Mouse (Mus musculus) embryonic facial prominence, embryonic 15.5 days (tissue): ENCODE results near the gene H2al1a. TPM values are rescaled to one million over a fixed set of nuclear protein-coding genes. Genes with fewer than 3 reads are reported as not detected.
"Not testable (repeated sequence)": the region's sequence is repeated elsewhere in the genome, so short reads cannot be mapped to it uniquely, and the experiment has no call there.

ENCODE experiments used
- ATAC-seq: fragments of 200-750 bp; cut with Nextera tagmentation; 2 replicates; pipeline ENCODE4 v1.8.0; 2017; ENCODE audit warnings: low read depth, moderate TSS enrichment; ENCODE audit not compliant: insufficient number of reproducible peaks, low FRiP score, low TSS enrichment
- H3K27ac ChIP-seq: fragments of 300-500 bp; sonication (generic); replicated peaks from 2 replicates; pipeline ENCODE4 v1.5.1; 2015; ENCODE audit warnings: mild to moderate bottlenecking, inconsistent platforms
- H3K27me3 ChIP-seq: fragments of 300-500 bp; sonication (generic); 2 replicates; pipeline ENCODE4 v1.6.1; 2015; ENCODE audit warnings: inconsistent platforms
- H3K36me3 ChIP-seq: fragments of 300-500 bp; sonication (generic); 2 replicates; pipeline ENCODE4 v1.6.1; 2015; ENCODE audit warnings: mild to moderate bottlenecking, inconsistent platforms
- H3K4me1 ChIP-seq: fragments of 300-500 bp; sonication (generic); 2 replicates; pipeline ENCODE4 v1.6.1; 2015; ENCODE audit warnings: inconsistent platforms
- H3K4me2 ChIP-seq: fragments of 300-500 bp; sonication (generic); replicated peaks from 2 replicates; pipeline ENCODE4 v1.6.1; 2015; ENCODE audit warnings: mild to moderate bottlenecking, inconsistent platforms
- H3K4me3 ChIP-seq: fragments of 300-500 bp; sonication (generic); replicated peaks from 2 replicates; pipeline ENCODE4 v1.5.1; 2015; ENCODE audit warnings: mild to moderate bottlenecking, inconsistent platforms
- H3K9ac ChIP-seq: fragments of 300-500 bp; sonication (generic); 2 replicates; pipeline ENCODE4 v1.6.1; 2015; ENCODE audit warnings: inconsistent platforms
- H3K9me3 ChIP-seq: fragments of 300-500 bp; sonication (generic); replicated peaks from 2 replicates; pipeline ENCODE4 v1.6.1; 2016; ENCODE audit warnings: inconsistent platforms
- WGBS: fragments of 180-500 bp; shearing (Covaris S2); methylation state at CpG from one replicate; pipeline ENCODE4 v1.1.7; 2015; 5-methylcytosine and 5-hydroxymethylcytosine counted together
- polyA plus RNA-seq: library from polyadenylated mRNA; unstranded; fragments of >200 nt; fragmentation: Nextera tagmentation; extraction: Ambion mirVana; gene quantifications from 2 replicates; pipeline ENCODE4 v1.2.1, GENCODE M21; 2015

The H2al1a gene
- not detected in 2 replicates for polyA plus RNA-seq

- H3K27me3 ChIP-seq, H3K4me1 ChIP-seq, H3K27ac ChIP-seq, H3K4me3 ChIP-seq, H3K4me2 ChIP-seq, H3K36me3 ChIP-seq, H3K9ac ChIP-seq, H3K9me3 ChIP-seq, ATAC-seq: not testable (repeated sequence)
- WGBS, result no CpG with 5 or more reads among the region's 3 CpGs
Measured at GRCm38 (mm10) chrX:11298957-11299356, at the start of gene H2al1a. TSS of gene H2al1a (plus strand) at chrX:11299257.

GRCm38 (mm10) chrX:11250155-11250554 is 48.9 kb upstream of the H2al1a start:
- H3K4me3 ChIP-seq, result no peak overlapping the region
- H3K4me1 ChIP-seq, result 0 out of 2 replicates have a peak, but pooled peaks cover under 1% of the 10 kb centered on the region
- no peak overlapping the region for H3K4me2 ChIP-seq
- WGBS, result 31% methylated on average over 12 of the region's 12 CpGs
- H3K27ac ChIP-seq, result no peak overlapping the region
- no peak for ATAC-seq
- H3K9me3 ChIP-seq, result no peaks in the 10 kb centered on the region
- no peak overlapping the region for H3K9ac ChIP-seq
- H3K27me3 ChIP-seq, result peaks cover 4% of the 10 kb centered on the region; the same call in 1 of the 2 replicates
- no peaks in the 10 kb centered on the region for H3K36me3 ChIP-seq

- Histone ChIP-seq H3K4me1 (peaks cover 6% of the 10 kb centered on the region; the same call in 1 of the 2 replicates), H3K36me3 (no peaks in the 10 kb centered on the region), H3K27me3 (peaks cover 6% of the 10 kb centered on the region), H3K9me3 (no peaks in the 10 kb centered on the region), H3K9ac (no peak overlapping the region), H3K27ac (no peak overlapping the region), H3K4me3 (no peak overlapping the region), H3K4me2 (no peak overlapping the region)
- WGBS, result 33% methylated on average over 5 of the region's 5 CpGs
- no peak for ATAC-seq
Measured at GRCm38 (mm10) chrX:11254062-11254461, 45.0 kb upstream of the H2al1a start.

- no peaks in the 10 kb centered on the region for H3K36me3 ChIP-seq
- H3K9me3 ChIP-seq, result no peaks in the 10 kb centered on the region
- H3K4me2 ChIP-seq, result no peak overlapping the region
- no peak overlapping the region for H3K4me3 ChIP-seq
- no peak overlapping the region for H3K27ac ChIP-seq
- H3K27me3 ChIP-seq, result peaks cover 6% of the 10 kb centered on the region
- no peak for ATAC-seq
- 37% methylated on average over 11 of the region's 11 CpGs for WGBS
- peaks cover 6% of the 10 kb centered on the region; the same call in 1 of the 2 replicates for H3K4me1 ChIP-seq
- H3K9ac ChIP-seq, result no peak overlapping the region
Measured at GRCm38 (mm10) chrX:11254521-11255207, 44.4 kb upstream of the H2al1a start.

GRCm38 (mm10) chrX:11255564-11256360 is 43.3 kb upstream of the H2al1a start:
- 44% methylated on average over 8 of the region's 8 CpGs for WGBS
- H3K4me1 ChIP-seq, result peaks cover 6% of the 10 kb centered on the region; the same call in 1 of the 2 replicates
- peaks cover 10% of the 10 kb centered on the region for H3K27me3 ChIP-seq
- no peak overlapping the region for H3K9ac ChIP-seq
- H3K9me3 ChIP-seq, result no peaks in the 10 kb centered on the region
- ATAC-seq, result no peak
- H3K36me3 ChIP-seq, result no peaks in the 10 kb centered on the region
- no peak overlapping the region for H3K27ac ChIP-seq
- no peak overlapping the region for H3K4me3 ChIP-seq
- H3K4me2 ChIP-seq, result no peak overlapping the region

GRCm38 (mm10) chrX:11264918-11265317 is 34.1 kb upstream of the H2al1a start:
- Histone ChIP-seq H3K9ac (no peak overlapping the region), H3K4me3 (no peak overlapping the region), H3K36me3 (no peaks in the 10 kb centered on the region), H3K4me1 (0 out of 2 replicates have a peak, but pooled peaks cover 5% of the 10 kb centered on the region), H3K27ac (no peak overlapping the region), H3K27me3 (peaks cover 9% of the 10 kb centered on the region; the same call in 1 of the 2 replicates), H3K4me2 (no peak overlapping the region), H3K9me3 (no peaks in the 10 kb centered on the region)
- no peak for ATAC-seq
- 59% methylated on average over 8 of the region's 8 CpGs for WGBS

GRCm38 (mm10) chrX:11267791-11268190 is 31.3 kb upstream of the H2al1a start:
- WGBS, result 47% methylated on average over 7 of the region's 7 CpGs

GRCm38 (mm10) chrX:11269074-11269473 is 30.0 kb upstream of the H2al1a start:
- 0 out of 2 replicates have a peak, but pooled peaks cover 7% of the 10 kb centered on the region for H3K27me3 ChIP-seq
- ATAC-seq, result peak; percentile 63; the same call in 1 of the 2 replicates
- H3K9ac ChIP-seq, result no peak overlapping the region
- H3K9me3 ChIP-seq, result no peaks in the 10 kb centered on the region
- H3K27ac ChIP-seq, result no peak overlapping the region
- 69% methylated on average over 3 of the region's 3 CpGs for WGBS
- no peak overlapping the region for H3K4me2 ChIP-seq
- H3K4me1 ChIP-seq, result 0 out of 2 replicates have a peak, but pooled peaks cover 5% of the 10 kb centered on the region
- no peak overlapping the region for H3K4me3 ChIP-seq
- H3K36me3 ChIP-seq, result no peaks in the 10 kb centered on the region

More at GRCm38 (mm10) chrX:11267791-11268190, 31.3 kb upstream of the H2al1a start:
- H3K4me1 ChIP-seq, result 0 out of 2 replicates have a peak, but pooled peaks cover 5% of the 10 kb centered on the region
- 0 out of 2 replicates have a peak, but pooled peaks cover 7% of the 10 kb centered on the region for H3K27me3 ChIP-seq
- no peak for ATAC-seq
- no peaks in the 10 kb centered on the region for H3K9me3 ChIP-seq
- no peak overlapping the region for H3K4me3 ChIP-seq
- no peak overlapping the region for H3K4me2 ChIP-seq
- no peaks in the 10 kb centered on the region for H3K36me3 ChIP-seq
- H3K27ac ChIP-seq, result no peak overlapping the region
- H3K9ac ChIP-seq, result no peak overlapping the region

- Histone ChIP-seq H3K4me1 (0 out of 2 replicates have a peak, but pooled peaks cover under 1% of the 10 kb centered on the region), H3K27me3 (0 out of 2 replicates have a peak, but pooled peaks cover 2% of the 10 kb centered on the region), H3K36me3 (no peaks in the 10 kb centered on the region), H3K4me3 (no peak overlapping the region), H3K27ac (no peak overlapping the region), H3K9me3 (no peaks in the 10 kb centered on the region), H3K4me2 (no peak overlapping the region), H3K9ac (no peak overlapping the region)
- 74% methylated on average over 3 of the region's 3 CpGs for WGBS
- no peak for ATAC-seq
Measured at GRCm38 (mm10) chrX:11273190-11273589, 25.9 kb upstream of the H2al1a start.

- Histone ChIP-seq H3K27me3 (peaks cover 2% of the 10 kb centered on the region), H3K27ac (no peak overlapping the region), H3K4me3 (no peak overlapping the region), H3K36me3 (no peaks in the 10 kb centered on the region), H3K9me3 (no peaks in the 10 kb centered on the region), H3K4me2 (no peak overlapping the region), H3K9ac (no peak overlapping the region), H3K4me1 (no peaks in the 10 kb centered on the region)
- 68% methylated on average over 6 of the region's 6 CpGs for WGBS
- ATAC-seq, result no peak
Measured at GRCm38 (mm10) chrX:11277083-11277482, 22.0 kb upstream of the H2al1a start.

GRCm38 (mm10) chrX:11280741-11281140 is 18.3 kb upstream of the H2al1a start:
- no peak overlapping the region for H3K4me3 ChIP-seq
- H3K27ac ChIP-seq, result no peak overlapping the region
- H3K9ac ChIP-seq, result no peak overlapping the region
- no peak overlapping the region for H3K4me2 ChIP-seq
- H3K36me3 ChIP-seq, result no peaks in the 10 kb centered on the region
- H3K27me3 ChIP-seq, result peaks cover 2% of the 10 kb centered on the region
- no peak for ATAC-seq
- H3K4me1 ChIP-seq, result no peaks in the 10 kb centered on the region
- H3K9me3 ChIP-seq, result no peaks in the 10 kb centered on the region
- 58% methylated on average over 2 of the region's 2 CpGs for WGBS
